Mouse (Mus musculus): ENCODE measurements around the gene 1700025G04Rik. TPM values are rescaled to one million over a fixed set of nuclear protein-coding genes. Genes with fewer than 3 reads are reported as not detected.

Gene 1700025G04Rik
- polyA plus RNA-seq, 1 experiment, result 0.01 TPM

GRCm38 (mm10) chr1:152081121-152081520 lies 8.8 kb downstream of the 1700025G04Rik start:
- TF ChIP-seq TAL1 (IDR thresholded peaks at IDR 0.05; ENCODE audit: low read length) (no peak), GATA1 (IDR thresholded peaks at IDR 0.05; ENCODE audit: low read length) (no peak)
- H3K27me3 ChIP-seq (ENCODE audit: control insufficient read depth), result peaks cover 9% of the 10 kb centered on the region; the same call in 1 of the 2 replicates
- H3K4me3 ChIP-seq (replicated peaks), result no peak overlapping the region
- no peaks in the 10 kb centered on the region for H3K36me3 ChIP-seq (ENCODE audit: control insufficient read depth)
- no peaks in the 10 kb centered on the region for H3K9me3 ChIP-seq (ENCODE audit: control insufficient read depth, low read length)
- H3K4me1 ChIP-seq (ENCODE audit: control insufficient read depth), result no peaks in the 10 kb centered on the region

GRCm38 (mm10) chr1:152080244-152080643 lies 9.7 kb downstream of the 1700025G04Rik start:
- Histone ChIP-seq H3K4me3 (replicated peaks) (no peak overlapping the region), H3K27me3 (ENCODE audit: control insufficient read depth) (peaks cover 6% of the 10 kb centered on the region; the same call in 1 of the 2 replicates), H3K36me3 (ENCODE audit: control insufficient read depth) (no peaks in the 10 kb centered on the region), H3K9me3 (ENCODE audit: control insufficient read depth, low read length) (no peaks in the 10 kb centered on the region), H3K4me1 (ENCODE audit: control insufficient read depth) (no peaks in the 10 kb centered on the region)
- TF ChIP-seq TAL1 (IDR thresholded peaks at IDR 0.05; ENCODE audit: low read length) (no peak), GATA1 (IDR thresholded peaks at IDR 0.05; ENCODE audit: low read length) (no peak)

- Histone ChIP-seq H3K36me3 (ENCODE audit: control insufficient read depth) (no peaks in the 10 kb centered on the region), H3K4me3 (replicated peaks) (no peak overlapping the region), H3K27me3 (ENCODE audit: control insufficient read depth) (no peaks in the 10 kb centered on the region), H3K4me1 (ENCODE audit: control insufficient read depth) (no peaks in the 10 kb centered on the region), H3K9me3 (ENCODE audit: control insufficient read depth, low read length) (no peaks in the 10 kb centered on the region)
- TF ChIP-seq GATA1 (IDR thresholded peaks at IDR 0.05; ENCODE audit: low read length), result no peak
- no peak for TF ChIP-seq TAL1 (IDR thresholded peaks at IDR 0.05; ENCODE audit: low read length)
Observed at GRCm38 (mm10) chr1:152077171-152077715, 12.7 kb downstream of the 1700025G04Rik start.

- Histone ChIP-seq H3K9me3 (ENCODE audit: control insufficient read depth, low read length) (no peaks in the 10 kb centered on the region), H3K4me3 (replicated peaks) (no peak overlapping the region), H3K36me3 (ENCODE audit: control insufficient read depth) (no peaks in the 10 kb centered on the region), H3K4me1 (ENCODE audit: control insufficient read depth) (no peaks in the 10 kb centered on the region), H3K27me3 (ENCODE audit: control insufficient read depth) (no peaks in the 10 kb centered on the region)
- TF ChIP-seq GATA1 (IDR thresholded peaks at IDR 0.05; ENCODE audit: low read length), result no peak
- TF ChIP-seq TAL1 (IDR thresholded peaks at IDR 0.05; ENCODE audit: low read length), result no peak
Observed at GRCm38 (mm10) chr1:152076222-152076845, 13.6 kb downstream of the 1700025G04Rik start.

- Histone ChIP-seq H3K27me3 (ENCODE audit: control insufficient read depth) (no peaks in the 10 kb centered on the region), H3K4me1 (ENCODE audit: control insufficient read depth) (no peaks in the 10 kb centered on the region), H3K36me3 (ENCODE audit: control insufficient read depth) (no peaks in the 10 kb centered on the region), H3K9me3 (ENCODE audit: control insufficient read depth, low read length) (no peaks in the 10 kb centered on the region), H3K4me3 (replicated peaks) (no peak overlapping the region)
- TF ChIP-seq GATA1 (IDR thresholded peaks at IDR 0.05; ENCODE audit: low read length) (no peak), TAL1 (IDR thresholded peaks at IDR 0.05; ENCODE audit: low read length) (no peak)
Observed at GRCm38 (mm10) chr1:152075725-152076124, 14.2 kb downstream of the 1700025G04Rik start.

- no peak for TF ChIP-seq TAL1 (IDR thresholded peaks at IDR 0.05; ENCODE audit: low read length)
- no peaks in the 10 kb centered on the region for H3K36me3 ChIP-seq (ENCODE audit: control insufficient read depth)
- no peak overlapping the region for H3K4me3 ChIP-seq (replicated peaks)
- no peaks in the 10 kb centered on the region for H3K9me3 ChIP-seq (ENCODE audit: control insufficient read depth, low read length)
- no peaks in the 10 kb centered on the region for H3K27me3 ChIP-seq (ENCODE audit: control insufficient read depth)
- no peaks in the 10 kb centered on the region for H3K4me1 ChIP-seq (ENCODE audit: control insufficient read depth)
Observed at GRCm38 (mm10) chr1:152070441-152070840, 19.5 kb downstream of the 1700025G04Rik start.

GRCm38 (mm10) chr1:152069745-152070144 lies 20.2 kb downstream of the 1700025G04Rik start:
- no peak for TF ChIP-seq TAL1 (IDR thresholded peaks at IDR 0.05; ENCODE audit: low read length)
- TF ChIP-seq GATA1 (IDR thresholded peaks at IDR 0.05; ENCODE audit: low read length), result no peak
- Histone ChIP-seq H3K27me3 (ENCODE audit: control insufficient read depth) (no peaks in the 10 kb centered on the region), H3K4me1 (ENCODE audit: control insufficient read depth) (no peaks in the 10 kb centered on the region), H3K9me3 (ENCODE audit: control insufficient read depth, low read length) (no peaks in the 10 kb centered on the region), H3K4me3 (replicated peaks) (no peak overlapping the region), H3K36me3 (ENCODE audit: control insufficient read depth) (no peaks in the 10 kb centered on the region)

GRCm38 (mm10) chr1:152067919-152068318 lies 22.0 kb downstream of the 1700025G04Rik start:
- Histone ChIP-seq H3K9me3 (ENCODE audit: control insufficient read depth, low read length) (no peaks in the 10 kb centered on the region), H3K36me3 (ENCODE audit: control insufficient read depth) (no peaks in the 10 kb centered on the region), H3K4me1 (ENCODE audit: control insufficient read depth) (no peaks in the 10 kb centered on the region), H3K27me3 (ENCODE audit: control insufficient read depth) (no peaks in the 10 kb centered on the region), H3K4me3 (replicated peaks) (no peak overlapping the region)
- TF ChIP-seq TAL1 (IDR thresholded peaks at IDR 0.05; ENCODE audit: low read length) (no peak), GATA1 (IDR thresholded peaks at IDR 0.05; ENCODE audit: low read length) (no peak)

- Histone ChIP-seq H3K36me3 (ENCODE audit: control insufficient read depth) (no peaks in the 10 kb centered on the region), H3K27me3 (ENCODE audit: control insufficient read depth) (no peaks in the 10 kb centered on the region), H3K9me3 (ENCODE audit: control insufficient read depth, low read length) (no peaks in the 10 kb centered on the region), H3K4me3 (replicated peaks) (no peak overlapping the region), H3K4me1 (ENCODE audit: control insufficient read depth) (no peaks in the 10 kb centered on the region)
- no peak for TF ChIP-seq TAL1 (IDR thresholded peaks at IDR 0.05; ENCODE audit: low read length)
- TF ChIP-seq GATA1 (IDR thresholded peaks at IDR 0.05; ENCODE audit: low read length), result no peak
Observed at GRCm38 (mm10) chr1:152065527-152065926, 24.4 kb downstream of the 1700025G04Rik start.
